Mouse (Mus musculus) megakaryocyte, embryonic 14.5 days (primary cell): Measurements from ENCODE around the gene Zfp263.

Experiments
- FLI1 ChIP-seq: IDR thresholded peaks from 2 replicates; pipeline ENCODE4 v1.6.1; 2012; ENCODE audit warnings: low read length, inconsistent platforms, mixed read lengths
- GATA1 ChIP-seq: IDR thresholded peaks from 3 replicates; pipeline ENCODE4 v1.6.1; 2012; ENCODE audit warnings: mixed read lengths, low read length, inconsistent platforms, borderline replicate concordance

DNA sequence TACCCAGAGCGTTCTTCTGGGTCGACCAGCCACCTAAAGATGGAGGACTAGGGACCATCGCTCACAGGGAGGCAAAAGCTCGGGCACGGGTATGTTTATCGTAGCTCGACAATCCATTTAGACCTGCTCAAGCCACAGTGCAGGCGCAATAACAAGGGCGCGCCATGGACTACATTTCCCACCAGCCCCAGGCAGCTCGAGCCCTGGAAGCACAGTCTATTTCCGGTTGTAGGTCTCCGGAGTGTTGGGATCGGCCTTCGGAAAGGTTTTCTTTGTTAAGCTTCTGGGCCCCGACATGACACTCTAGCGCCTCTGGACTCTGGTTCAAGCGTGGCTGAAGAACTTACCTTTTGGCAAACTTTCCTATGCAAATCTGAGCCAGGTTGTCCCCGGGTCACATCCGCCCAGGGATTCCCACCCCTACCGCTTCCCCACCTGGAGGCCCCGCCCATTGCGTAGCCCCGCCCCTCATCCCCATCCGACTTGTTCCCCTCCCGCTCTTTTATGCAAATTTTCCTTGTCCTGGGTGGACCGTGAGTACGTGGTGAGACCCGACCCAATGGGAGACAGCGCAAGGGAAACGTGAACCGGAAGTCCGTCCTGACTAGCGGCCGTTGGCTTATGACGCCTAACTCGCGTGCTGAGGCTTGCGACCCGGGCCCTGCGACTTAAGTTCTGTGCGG is at the start of gene Zfp263:
- TF ChIP-seq GATA1 (no peak), FLI1 (peak; percentile 62; the same call in 1 of the 2 replicates)
